Mouse (Mus musculus): ENCODE data around the gene Rnf103.

- no peak for TF ChIP-seq CTCF (IDR thresholded peaks at IDR 0.05; ENCODE audit: borderline replicate concordance, insufficient read depth, low read length)
- no peak for TF ChIP-seq POLR2A (IDR thresholded peaks at IDR 0.05; ENCODE audit: low read depth, low read length)
Measured at GRCm38 (mm10) chr6:71487966-71488365, 5.7 kb upstream of the Rnf103 start.
